Mouse (Mus musculus) skeletal muscle tissue, adult 2 months (tissue): ENCODE results near the gene Gstm2.
"Not testable (repeated sequence)": the region's sequence is repeated elsewhere in the genome, so short reads cannot be mapped to it uniquely, and the experiment has no call there.

Experiments used
- DNase-seq: peaks from one replicate; pipeline ENCODE4 v3.0.0-alpha.2; 2012; ENCODE audit warnings: low read depth, low spot score

The Gstm2 gene

DNA sequence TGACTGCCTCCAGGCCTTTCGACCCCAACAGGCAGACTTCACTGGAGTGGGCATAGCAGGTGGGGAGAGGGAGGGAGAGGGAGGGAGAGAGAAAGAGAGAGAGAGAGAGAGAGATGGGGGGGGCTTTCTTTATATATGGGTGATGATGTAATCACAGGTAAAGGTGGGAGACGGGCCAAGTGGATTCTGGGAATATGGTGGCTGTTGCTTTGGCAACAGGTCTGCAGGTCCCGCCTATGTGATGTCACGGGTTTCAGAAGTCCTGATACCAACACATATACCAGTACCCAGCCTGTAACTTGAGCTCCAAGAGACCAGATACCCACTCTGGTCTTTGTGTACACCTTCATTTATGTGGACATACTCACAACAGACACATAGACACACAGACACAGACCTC lies 10.3 kb upstream of the Gstm2 start:
- DNase-seq: no peak

GRCm38 (mm10) chr3:107995974-107996373 lies 9.7 kb upstream of the Gstm2 start:
- DNase-seq: not testable (repeated sequence)

- DNase-seq: not testable (repeated sequence)
These were observed 1.1 kb downstream of the Gstm2 start for GRCm38 (mm10) chr3:107985141-107985540.

DNA sequence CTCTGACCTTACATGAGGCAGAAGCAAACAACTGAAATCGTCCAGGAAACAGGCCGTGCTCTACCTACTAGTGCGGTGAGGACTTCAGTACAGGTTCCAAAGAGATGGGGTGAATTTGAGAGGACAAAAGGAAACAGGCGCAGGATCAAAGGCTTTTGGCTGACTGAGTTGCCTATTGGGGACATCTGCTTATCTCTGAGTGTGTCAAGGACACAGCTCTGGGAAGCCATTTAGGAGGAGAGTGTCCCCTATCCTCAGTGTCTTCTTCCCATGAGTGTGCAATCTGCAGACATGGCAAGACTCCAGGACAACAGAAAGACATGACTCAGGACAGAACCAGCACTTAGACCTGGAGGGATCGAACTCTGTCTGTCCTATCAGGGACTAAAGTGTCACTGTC lies 1.8 kb downstream of the Gstm2 start:
- no peak for DNase-seq

DNA sequence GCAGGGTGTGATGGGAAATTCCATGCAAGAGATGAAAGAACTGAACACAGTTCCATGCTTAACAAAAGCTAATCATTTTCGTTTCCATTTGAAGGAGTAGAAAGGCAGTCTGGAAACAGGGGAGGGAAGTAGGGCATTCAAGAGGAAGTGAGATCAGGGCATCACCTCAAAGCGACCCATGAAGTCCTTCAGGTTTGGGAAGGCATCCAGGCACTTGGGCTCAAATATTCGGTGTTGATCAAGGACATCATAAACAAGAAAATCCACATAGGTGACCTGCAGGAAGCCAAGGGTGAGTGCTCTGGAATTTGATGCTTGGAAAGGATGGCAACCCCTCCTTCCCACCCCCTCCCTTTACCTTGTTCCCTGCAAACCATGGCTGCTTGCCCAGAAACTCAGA lies 2.5 kb downstream of the Gstm2 start:
- no peak for DNase-seq

- no peak for DNase-seq
These were observed 3.5 kb downstream of the Gstm2 start for GRCm38 (mm10) chr3:107982726-107983125.

GRCm38 (mm10) chr3:107981261-107981660 lies 5.0 kb downstream of the Gstm2 start:
- DNase-seq: no peak

- no peak for DNase-seq
These were observed 8.6 kb downstream of the Gstm2 start for GRCm38 (mm10) chr3:107977691-107978090.

GRCm38 (mm10) chr3:107974237-107974636 lies 12.0 kb downstream of the Gstm2 start:
- DNase-seq: no peak

DNA sequence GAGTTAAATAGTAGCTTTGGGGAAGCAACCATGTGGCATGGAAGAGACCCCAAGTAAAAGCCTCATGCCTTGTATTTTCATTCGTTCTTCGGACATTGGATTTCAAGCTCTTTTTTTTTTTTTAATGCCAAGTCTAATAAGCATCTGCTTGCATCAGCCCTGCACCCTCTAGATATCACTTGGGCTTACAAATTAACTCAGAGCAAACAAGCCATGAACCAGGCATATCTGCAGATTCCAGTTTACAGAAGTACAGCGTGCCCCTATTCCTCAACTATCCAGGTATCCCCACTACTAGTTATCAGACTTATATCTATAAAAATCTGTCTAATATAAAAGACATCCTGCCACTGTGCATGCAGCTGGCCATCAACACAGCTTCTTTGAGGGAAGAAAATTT lies 14.2 kb downstream of the Gstm2 start:
- no peak for DNase-seq

DNA sequence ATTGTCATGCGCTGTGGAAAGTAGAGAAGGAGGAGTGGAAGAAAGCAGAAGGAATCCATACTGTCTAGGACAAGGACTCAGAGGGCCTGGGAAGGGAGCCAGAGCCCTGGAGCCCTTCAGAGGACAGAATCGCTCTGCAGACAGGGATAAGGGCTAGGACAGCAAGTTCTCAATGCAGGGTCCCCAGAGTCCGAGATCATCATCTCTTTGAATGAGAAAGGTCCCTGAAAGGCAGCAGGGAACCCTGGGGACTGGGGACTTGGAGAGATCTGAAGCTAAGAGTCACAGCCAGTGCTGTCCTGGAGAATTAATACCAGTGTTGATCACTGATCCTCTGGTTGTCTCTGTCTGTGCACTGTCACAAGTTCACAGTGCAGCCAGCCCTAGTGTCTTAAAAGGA lies 15.2 kb downstream of the Gstm2 start:
- not testable (repeated sequence) for DNase-seq

DNA sequence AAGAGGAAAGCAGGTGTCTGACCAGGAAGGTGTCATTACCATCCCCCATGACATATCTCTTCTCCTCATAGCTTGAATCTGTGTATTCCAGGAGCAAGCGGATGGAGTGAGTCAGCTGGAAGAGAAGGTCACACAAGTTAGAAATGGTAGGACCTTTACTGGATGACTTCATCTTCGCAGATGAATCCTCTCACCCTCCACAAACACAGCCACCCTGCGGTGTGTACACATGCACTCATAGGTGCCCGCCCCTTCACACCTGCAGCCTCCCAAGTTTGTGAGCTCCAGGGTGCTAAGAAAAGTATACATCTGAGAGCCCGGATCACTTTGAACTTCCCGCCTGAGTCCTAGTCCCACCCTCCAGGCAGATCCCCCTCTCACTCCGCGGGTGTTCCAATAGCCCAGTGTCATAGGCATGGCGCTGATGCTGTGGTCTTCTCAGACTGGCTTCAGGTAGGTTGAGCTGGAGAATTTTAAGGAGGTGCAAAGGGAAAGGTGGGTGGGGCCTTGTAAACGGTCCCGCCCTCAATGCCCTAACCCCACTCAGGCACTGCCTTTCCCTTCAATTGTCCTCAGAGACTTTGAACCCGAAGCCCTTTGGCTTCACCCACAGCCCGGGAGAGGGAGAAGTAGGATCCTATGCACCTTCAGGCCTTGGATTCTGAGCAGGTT lies 17.4 kb downstream of the Gstm2 start, which contains the start of gene Gstm3:
Gene Gstm3 (minus strand): TSS at position 560 of the 672 bp plus-strand sequence.
- DNase-seq: no peak

- no peak for DNase-seq
These were observed 19.6 kb downstream of the Gstm2 start for GRCm38 (mm10) chr3:107966631-107967030.

- no peak for DNase-seq
These were observed 20.7 kb downstream of the Gstm2 start for GRCm38 (mm10) chr3:107965592-107965991.

DNA sequence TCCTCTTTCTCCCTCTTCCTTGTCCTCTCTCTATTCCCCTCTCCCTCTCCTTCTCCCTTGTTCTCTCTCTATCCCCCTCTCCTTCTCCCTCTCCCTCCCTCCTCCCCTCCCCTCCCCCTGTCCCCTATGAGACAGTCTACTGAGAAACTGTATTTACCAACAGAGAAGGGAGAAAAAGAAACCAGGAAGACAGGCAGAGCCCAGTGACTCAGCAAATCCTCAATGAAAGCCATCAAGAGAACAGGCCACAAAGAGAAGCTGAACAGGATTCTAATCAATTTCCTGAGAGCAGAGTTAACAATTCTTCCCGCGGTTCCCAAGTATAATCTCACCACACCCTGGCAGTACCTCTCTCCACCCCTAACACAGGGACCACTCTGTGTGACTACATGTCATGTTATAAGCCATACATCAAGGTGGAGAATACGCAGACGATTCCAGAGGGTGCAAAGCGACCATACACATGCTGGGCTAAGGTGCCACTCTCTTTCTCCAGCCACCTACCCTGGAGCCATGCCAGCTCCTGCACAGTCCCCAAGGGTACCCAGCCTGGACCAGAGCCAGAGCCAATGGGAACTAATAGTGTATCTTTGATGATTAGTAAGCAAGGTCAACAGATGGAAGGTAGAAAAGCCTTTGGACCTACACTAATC lies 21.5 kb downstream of the Gstm2 start:
- DNase-seq: no peak

GRCm38 (mm10) chr3:107964026-107964425 lies 22.2 kb downstream of the Gstm2 start:
- no peak for DNase-seq

GRCm38 (mm10) chr3:107955260-107955659 lies 31.0 kb downstream of the Gstm2 start:
- not testable (repeated sequence) for DNase-seq

- no peak for DNase-seq
These were observed 32.3 kb downstream of the Gstm2 start for GRCm38 (mm10) chr3:107953906-107954305.

DNA sequence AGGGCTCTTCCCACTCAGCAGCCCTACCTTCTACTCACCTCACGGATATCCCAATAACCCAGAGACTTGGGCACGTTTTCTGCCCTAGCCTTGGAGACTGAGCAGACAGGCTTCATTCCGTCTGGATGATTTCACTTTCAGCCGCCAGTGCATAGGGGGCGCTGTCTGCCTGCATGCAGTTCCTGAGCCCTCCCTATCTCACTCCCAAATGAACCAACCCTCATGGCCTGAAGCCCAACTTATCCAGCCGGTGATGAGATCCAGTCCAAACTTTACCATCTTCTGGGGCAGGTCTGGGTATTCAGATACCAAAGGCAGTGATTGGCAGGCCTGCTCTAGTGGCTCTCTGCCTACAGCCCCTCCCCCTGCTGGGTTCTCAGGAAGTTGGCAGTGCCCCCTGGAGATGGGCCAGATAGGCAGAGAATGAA lies 32.9 kb downstream of the Gstm2 start:
- peak; percentile 71 for DNase-seq

DNA sequence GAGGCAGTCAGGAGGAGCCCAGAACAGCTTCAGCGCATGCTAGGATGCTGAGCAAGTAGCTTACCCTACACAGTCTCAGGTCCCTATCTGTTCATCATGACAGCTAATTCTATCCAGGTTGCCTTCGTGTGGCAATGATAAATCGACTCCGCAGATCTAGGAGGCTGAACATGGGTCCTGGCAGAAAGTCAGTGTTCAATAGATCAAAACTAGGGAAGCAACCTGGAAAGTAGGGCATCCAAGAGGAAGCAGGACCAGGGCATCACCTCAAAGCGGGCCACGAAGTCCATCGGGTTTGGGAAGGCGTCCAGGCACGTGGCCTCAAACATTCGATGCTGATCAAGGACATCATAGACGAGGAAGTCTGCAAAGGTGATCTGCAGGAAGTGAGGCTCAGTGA lies 35.7 kb downstream of the Gstm2 start:
- DNase-seq: no peak

GRCm38 (mm10) chr3:107949461-107949860 lies 36.8 kb downstream of the Gstm2 start:
- DNase-seq: not testable (repeated sequence)

DNA sequence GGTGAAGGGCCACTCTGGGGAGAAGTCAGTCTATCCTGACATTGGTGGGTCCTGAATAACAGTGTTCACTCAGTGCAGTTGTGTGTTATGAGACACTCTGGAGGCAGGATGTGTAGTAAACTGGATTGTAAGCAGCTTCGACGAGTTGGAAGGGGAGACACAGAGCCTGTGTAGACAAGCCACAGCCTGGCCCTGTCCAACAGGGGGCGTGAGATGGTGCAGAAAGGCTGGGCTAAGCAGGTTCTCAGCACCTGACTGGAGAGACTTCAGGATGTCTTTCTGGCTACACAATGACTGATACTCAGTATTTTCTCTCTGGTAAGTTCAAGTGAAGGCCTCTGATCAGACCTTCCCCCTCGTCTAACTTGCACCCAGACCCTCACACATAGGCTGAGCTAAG lies 40.5 kb downstream of the Gstm2 start:
- DNase-seq: no peak
